Mouse (Mus musculus): Measurements from ENCODE around the gene Syt5.
A peak's percentile ranks its signal among the peaks of the same experiment; 100 is the strongest.
"Not testable (repeated sequence)": the region's sequence is repeated elsewhere in the genome, so short reads cannot be mapped to it uniquely, and the experiment has no call there.

Syt5 gene

DNA sequence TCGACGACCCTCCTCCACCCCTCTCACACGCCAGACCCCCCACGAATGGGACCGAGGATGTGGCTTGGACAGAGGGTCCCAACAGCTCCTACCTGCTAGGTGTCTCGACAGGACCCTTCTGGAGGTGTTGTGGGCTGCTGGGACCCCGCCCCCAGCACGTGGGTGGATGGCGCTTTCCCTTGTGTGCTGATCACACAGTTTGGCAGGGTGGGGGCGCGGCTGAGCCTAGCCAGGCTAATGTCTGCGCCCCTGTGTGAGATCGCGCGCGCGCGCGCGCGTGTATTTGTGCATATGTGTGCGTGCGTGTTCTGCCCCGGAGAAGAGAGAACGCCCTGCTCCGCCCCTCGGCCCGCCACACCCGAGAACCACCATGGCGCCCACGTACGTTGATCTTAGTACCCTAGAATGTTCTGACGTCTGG, at the start of gene Syt5:
Gene Syt5, minus strand, starts transcription at position 321 of the 421 bp plus-strand sequence.
- no peak for DNase-seq (ENCODE audit: low read depth)

DNA sequence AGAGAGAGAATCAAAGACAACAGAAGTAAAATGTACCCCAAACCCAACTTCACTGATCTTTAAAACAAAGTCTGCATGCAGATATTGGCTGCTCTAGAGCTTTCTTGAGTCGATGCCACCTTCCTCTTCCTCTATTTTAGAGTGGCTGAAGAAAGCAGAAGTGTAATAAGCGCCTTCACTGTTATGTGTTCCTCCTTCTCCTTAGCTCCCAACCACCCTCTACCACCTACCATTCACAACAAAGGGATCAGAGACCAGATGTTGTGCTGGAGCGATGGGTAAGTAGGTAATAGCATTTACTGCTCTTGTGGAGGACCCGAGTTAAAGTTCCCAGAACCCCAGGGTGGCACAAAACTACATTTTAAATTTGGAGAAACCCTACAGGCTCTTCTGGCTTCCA, 49.7 kb upstream of the Syt5 start:
- DNase-seq (ENCODE audit: low read depth): not testable (repeated sequence)

DNA sequence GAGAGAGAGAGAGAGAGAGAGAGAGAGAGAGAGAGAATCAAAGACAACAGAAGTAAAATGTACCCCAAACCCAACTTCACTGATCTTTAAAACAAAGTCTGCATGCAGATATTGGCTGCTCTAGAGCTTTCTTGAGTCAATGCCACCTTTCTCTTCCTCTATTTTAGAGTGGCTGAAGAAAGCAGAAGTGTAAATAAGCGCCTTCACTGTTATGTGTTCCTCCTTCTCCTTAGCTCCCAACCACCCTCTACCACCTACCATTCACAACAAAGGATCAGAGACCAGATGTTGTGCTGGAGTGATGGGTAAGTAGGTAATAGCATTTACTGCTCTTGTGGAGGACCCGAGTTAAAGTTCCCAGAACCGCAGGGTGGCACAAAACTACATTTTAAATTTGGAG, 34.1 kb upstream of the Syt5 start:
- DNase-seq (ENCODE audit: low read depth): not testable (repeated sequence)

DNA sequence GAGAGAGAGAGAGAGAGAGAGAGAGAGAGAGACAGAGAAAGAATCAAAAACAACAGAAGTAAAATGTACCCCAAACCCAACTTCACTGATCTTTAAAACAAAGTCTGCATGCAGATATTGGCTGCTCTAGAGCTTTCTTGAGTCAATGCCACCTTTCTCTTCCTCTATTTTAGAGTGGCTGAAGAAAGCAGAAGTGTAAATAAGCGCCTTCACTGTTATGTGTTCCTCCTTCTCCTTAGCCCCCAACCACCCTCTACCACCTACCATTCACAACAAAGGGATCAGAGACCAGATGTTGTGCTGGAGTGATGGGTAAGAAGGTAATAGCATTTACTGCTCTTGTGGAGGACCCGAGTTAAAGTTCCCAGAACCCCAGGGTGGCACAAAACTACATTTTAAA, 25.0 kb upstream of the Syt5 start:
- DNase-seq (ENCODE audit: low read depth): not testable (repeated sequence)

DNA sequence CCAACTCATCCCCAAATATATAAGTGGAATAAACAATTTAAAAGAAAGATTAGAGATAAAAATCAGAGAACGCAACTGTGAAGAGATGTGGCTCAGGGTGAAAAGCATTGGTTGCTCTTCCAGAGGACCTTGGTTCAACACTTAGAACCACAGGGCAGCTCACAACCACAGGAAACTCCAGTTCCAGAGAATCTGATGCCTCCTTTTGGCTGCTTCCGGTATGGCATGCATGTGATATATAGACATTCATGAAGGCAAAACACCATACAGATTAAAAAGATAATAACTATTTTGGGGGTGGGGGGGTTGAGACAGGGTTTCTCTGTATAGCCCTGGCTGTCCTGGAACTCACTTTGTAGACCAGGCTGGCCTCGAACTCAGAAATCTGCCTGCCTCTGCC, 15.3 kb upstream of the Syt5 start:
- DNase-seq (ENCODE audit: low read depth): peak; percentile 28

DNA sequence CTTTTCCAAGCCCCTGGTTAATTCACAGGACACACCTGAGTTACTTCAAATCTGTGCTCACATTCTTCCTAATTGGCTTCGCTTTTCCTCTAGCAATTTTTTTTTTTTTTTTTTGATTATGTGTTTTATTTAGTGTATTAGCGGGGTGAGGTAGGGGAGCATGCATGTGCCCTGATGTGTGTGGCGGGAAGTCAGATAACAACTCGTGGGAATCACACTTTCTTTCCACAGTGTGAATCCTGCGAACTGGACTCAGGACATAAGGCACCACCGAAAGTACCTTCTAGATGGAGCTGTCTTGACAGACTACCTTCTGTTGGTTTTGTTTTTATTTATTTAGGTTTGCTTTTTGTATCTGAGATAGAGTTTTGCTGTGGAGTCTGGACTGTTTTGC, 9.8 kb upstream of the Syt5 start:
- no peak for DNase-seq (ENCODE audit: low read depth)

DNA sequence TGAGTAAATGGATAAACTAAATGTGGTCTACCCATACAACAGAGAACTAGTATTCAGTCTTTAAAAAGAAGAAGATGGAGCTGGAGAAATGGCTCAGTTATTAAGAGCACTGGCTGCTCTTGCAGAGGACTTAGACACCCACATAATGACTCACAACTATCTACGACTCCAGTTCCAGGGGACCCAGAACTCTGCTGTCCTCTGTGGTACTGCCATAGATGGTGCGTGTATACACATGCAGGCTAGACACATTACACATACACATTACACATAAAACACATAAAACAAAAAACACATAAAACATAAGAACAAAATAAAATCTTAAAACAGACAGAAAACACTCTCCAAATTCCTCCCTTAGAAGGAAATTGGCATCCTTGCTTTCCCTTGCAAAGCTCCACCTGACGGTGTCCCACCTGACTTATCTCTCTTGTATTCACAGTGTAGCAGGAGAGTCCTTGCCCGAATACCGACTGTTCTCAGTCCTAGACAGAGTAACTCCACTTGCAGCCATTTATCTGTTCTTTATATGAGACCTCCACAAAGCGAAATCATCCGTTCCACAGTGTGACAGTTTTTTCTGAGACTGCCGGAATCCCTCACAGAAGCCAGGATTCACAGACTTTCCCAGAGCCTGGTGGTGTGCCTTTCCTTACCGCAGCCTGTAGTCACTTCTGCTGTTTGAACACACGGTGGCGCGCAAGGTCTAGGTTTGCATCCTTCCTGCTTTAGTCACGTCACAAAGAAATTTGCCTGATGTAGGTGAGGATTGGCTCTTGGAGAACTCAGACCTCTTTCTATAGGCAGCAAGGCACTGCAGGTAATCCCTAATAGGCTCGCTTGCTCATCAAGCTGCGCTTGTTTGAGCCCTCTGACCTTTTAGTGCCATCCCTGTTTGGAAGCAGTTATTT, 9.2 kb upstream of the Syt5 start:
- peak; percentile 90 for DNase-seq (ENCODE audit: low read depth)

DNA sequence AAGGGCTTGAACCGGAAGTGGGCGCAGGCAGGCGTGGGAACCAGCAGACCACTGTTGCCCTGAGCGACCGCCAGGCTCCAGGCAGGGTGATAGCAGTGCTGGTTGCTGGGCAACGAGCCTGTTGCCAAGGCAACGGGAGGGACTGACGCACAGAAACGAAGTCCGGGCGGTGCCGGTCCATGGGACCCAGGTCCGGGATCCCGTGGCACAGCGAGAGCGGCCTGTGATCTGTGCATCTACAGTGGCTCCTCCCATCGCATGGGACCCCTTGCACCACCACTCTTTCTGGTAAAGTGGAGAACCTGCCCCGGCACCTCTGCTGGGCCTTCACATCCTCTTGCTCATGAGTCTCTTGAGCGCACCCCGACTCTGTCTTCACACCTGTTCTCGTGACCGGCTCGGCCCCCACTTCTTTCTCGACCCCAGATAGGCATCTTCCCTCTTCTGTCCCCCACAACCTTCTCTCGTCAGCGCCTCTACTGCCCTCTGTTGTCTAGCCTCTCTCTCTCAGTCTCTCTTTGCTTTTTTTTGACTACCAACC, 680 bp downstream of the Syt5 start:
- no peak for DNase-seq (ENCODE audit: low read depth)

DNA sequence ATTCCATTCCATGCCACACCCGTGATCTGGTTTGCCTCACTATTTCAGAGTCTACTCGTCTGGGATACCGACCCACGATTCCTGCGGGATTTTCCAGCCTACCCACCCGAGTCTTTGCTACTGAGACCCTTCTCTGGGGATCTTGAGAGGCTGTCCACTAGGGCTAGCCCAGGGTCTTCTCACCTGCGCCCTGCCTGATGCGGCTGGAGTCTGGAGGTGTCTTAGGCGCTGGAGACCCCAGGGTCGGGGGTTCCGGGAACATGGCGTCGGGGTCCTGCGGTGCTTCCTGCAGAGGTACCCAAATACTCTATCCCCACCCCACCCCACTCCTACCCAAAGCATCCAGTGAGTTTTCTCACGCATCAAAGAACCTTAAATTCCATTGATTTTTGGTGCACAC, 1.3 kb downstream of the Syt5 start:
- no peak for DNase-seq (ENCODE audit: low read depth)

DNA sequence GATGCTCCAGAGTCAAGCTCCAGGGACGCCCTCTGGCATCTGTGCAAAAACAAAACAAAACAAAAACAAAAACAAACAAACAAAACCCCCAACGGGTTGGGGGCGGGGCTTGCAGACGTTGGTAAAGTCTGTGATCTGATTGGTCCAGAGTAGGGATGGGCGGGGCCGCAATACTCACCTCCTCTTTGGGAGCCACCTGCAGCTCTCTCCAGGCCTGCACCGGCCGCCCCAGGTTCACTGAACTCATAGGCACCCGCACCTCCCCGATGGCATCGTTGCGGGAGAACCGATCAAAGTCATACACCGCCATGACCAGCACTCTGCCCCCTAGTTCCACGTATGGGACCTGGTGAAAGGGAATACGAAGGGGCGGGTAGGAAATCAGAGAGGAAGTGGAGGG, 5.3 kb downstream of the Syt5 start:
- no peak for DNase-seq (ENCODE audit: low read depth)

DNA sequence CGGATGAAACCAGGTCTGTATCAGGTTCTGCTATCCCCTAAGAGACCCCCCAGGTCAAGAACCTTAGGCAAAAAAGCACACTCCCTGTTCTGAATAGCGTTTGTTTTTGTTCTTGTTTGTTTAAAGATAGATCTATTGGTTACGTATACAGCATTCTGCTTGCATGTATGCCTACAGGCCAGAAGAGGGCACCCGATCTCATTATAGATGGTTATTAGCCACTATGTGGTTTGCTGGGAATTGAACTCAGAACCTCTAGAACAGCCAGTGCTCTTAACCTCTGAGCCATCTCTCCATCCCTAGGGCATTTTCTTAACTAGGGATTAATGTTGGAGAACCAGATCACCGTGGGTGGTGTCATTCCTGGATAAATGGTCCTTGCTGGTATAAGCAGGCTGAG, 6.0 kb downstream of the Syt5 start:
- DNase-seq (ENCODE audit: low read depth): peak; percentile 33

DNA sequence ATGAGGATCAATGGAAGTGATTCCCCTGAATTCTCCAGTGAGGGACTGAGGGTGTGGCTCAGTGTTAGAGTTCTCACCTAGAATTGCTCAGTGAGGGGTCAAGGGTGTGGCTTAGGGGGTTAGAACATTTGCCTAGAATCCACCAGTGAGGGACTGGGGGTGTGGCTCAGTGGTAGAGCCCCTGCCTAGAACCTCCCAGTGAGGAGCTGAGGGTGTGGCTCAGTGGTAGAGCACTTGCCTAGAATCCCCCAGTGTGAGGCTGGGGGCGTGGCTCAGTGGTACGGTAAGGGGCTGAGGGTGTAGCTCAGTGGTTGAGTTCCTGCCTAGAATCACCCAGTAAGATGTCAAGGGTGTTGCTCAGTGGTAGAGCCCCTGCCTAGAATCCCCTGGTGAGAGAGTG, 8.3 kb downstream of the Syt5 start:
- no peak for DNase-seq (ENCODE audit: low read depth)

DNA sequence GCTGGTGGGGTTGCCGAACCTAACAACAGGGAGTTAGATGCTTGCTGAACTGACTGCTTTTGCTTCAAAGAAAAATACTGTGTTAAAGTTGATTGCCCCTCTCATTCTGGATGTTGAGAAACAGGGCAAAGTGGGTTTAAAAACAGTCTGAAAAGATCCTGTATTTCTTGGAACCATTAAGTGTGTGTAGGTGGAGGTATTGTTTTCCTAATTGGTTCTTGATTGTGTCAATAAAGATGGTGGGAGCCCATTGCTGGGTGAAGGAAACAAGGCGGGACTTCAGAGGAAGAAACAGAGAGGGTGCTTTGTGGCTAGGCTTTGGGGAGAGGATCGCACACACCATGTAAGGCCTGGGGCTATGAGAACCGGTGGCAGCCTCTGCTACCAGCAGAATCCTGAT, 10.2 kb downstream of the Syt5 start:
- no peak for DNase-seq (ENCODE audit: low read depth)

DNA sequence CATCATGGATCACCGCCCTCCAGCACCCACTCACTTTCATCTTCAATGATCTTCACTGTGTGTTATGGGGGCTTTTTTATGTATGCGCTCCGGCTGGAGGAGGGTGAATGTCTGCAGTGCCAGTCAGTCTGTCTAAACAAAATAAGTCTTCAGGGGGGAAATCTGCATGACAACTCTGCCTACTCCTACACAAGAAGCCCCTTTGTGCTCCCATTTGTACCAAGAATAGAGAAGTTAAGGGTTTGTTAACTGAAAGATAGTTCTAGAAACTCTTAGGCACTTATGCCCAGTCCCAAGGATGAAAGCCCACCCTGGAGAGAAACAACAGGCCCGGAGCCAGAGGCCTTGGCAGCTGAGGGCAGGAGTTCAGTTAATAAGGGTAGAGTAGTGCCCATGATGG, 11.0 kb downstream of the Syt5 start:
- no peak for DNase-seq (ENCODE audit: low read depth)

DNA sequence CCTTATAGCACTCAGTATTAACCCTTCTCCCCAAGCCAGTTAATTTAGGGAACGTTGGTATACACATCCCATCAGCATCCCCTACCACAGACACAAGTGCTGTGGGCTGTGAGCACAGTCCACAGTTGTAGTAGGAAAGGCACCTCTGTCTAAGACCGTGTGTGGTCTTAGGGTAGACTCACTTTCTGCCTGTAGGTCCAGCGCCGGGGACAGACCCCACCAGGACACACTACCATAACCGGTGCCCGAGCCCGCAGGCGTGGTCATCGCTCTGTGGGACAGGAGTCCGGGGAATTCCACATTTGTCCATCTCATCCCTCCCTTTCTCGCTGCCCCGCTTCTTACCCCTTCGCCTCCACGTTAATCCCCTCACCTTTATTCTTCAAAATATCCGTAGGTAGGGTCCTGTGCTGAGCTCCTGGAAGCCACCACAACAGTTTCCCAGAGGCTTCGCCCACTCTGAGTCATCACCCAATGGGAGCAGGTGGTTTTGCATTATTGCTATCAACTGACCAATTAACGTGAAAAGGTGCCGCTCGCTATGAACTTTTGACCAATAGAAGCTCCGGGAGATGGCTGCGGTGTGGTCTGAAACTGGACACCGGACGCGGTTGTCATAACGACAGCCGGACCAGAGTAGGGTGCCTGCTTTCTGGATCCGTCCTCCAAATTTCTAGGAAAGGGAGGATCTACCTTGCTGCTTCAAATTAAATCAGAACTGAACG, 15.2 kb downstream of the Syt5 start, which contains the start of gene Dnaaf3:
Gene Dnaaf3, minus strand, starts transcription at position 449 of the 725 bp plus-strand sequence.
- peak; percentile 91 for DNase-seq (ENCODE audit: low read depth)

DNA sequence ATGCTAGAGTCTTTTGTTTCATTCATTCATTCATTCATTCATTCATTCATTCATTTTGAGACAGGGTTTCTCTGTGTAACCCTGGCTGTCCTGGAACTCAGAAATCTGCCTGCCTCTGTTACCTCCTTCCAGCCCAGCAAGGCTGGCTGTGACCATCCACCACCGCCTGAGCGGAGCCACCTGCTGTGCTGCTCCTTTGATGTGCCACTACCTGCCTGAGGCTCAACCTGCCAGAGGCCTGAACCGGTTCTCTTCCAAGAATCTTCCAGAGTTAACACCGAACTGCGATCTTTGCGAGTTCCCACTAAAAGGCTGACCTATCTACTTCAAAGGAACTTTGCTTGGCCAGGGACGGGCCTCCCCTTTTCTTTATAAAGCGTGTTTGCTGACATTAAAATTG, 17.2 kb downstream of the Syt5 start:
- not testable (repeated sequence) for DNase-seq (ENCODE audit: low read depth)

DNA sequence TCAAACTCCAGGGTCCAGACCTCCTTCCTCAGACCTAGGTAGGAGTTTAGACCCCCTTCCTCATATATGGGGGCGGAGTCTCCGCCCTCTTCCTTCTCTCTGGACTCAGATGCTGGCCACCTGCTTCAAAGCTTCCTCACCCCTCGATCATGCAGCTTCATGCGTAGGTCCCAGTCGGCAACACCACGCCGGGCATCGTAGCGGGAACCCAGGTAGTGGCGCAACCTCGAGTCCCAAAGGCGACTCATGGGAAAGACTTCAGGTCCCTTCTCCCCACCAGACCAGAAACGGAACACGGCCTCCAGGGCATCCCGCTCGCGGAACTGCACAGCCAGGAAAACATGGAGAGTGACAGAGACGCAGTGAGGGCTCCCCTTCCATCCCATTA, 20.0 kb downstream of the Syt5 start:
- peak; percentile 70 for DNase-seq (ENCODE audit: low read depth)

DNA sequence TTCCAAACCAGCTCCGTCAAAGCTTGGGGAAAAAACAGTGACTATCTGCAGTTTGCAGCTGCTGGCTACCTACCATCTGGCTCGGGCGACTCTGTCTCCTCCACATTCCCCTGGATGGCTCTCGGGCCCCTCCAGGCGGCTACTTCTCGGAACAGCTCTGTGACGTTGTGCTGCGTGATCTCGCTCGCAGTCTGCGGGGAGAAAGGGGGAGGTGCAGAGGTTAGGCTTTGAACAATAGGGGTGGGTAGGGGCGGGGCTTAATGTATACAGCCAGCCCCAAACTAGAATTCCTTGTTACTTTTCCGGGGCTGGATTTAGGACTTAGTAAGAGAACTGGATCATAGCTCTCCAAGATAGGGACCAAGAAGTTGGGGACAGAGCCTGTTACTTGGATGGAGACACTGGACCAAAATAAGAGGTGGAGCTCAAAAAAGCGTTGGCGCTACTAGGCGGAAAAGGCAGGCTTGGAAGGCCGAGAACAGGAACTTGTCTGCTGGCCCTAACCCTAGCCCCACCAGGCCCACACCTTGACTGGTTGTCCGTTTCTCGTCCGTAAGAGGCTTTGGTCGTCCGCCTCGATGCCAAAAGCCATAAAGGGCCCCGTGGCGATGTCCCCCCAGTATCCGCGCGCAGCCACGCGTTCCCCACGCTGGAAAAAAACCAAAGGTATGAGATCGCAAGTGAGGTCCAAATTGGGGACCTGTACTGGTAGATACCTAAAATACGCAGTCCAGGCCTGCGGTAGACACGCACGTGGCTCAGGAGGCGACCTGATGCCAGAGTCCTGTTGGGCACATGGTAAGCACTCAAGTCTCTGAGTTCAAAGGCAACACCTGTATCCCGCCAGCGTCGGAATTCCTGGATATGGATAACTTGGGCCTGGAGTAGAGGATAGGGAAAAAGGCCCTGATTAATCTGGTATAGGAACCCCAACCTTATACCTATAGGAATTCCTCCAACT, 20.7 kb downstream of the Syt5 start:
- peak; percentile 98 for DNase-seq (ENCODE audit: low read depth)

DNA sequence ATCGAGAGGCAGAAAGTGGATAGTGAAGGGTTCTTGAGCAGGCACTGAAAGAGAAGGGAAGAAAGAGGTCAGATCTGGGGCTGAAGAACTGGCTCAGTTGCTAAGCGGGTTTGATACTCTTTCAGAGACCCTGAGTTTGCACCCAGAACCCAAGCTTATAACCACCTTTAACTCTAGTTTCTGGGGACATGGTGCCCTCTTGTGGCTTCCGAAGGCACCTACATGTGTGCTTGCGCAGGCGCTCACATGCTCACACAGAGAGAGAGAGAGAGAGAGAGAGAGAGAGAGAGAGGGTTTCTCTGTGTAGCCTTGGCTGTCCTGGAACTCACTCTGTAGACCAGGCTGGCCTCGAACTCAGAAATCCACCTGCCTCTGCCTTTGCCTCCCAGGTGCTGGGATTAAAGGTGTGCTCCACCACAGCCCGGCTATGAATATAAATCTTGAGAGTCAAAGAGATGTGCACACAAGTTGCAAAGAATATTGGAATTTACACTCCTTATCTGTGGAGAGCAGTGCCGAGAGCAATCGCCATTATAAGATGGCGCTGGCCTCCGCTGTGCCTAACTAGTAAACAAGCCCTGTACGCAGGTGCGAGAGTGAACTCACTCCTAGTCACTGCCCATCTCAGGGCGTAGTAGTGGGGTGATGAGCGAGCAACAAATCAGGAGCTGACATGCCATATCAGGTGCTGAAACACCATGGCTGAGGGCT, 23.0 kb downstream of the Syt5 start, which contains the start of gene Tnni3:
Gene Tnni3, minus strand, starts transcription at position 18 of the 711 bp plus-strand sequence.
- peak; percentile 80 for DNase-seq (ENCODE audit: low read depth)

DNA sequence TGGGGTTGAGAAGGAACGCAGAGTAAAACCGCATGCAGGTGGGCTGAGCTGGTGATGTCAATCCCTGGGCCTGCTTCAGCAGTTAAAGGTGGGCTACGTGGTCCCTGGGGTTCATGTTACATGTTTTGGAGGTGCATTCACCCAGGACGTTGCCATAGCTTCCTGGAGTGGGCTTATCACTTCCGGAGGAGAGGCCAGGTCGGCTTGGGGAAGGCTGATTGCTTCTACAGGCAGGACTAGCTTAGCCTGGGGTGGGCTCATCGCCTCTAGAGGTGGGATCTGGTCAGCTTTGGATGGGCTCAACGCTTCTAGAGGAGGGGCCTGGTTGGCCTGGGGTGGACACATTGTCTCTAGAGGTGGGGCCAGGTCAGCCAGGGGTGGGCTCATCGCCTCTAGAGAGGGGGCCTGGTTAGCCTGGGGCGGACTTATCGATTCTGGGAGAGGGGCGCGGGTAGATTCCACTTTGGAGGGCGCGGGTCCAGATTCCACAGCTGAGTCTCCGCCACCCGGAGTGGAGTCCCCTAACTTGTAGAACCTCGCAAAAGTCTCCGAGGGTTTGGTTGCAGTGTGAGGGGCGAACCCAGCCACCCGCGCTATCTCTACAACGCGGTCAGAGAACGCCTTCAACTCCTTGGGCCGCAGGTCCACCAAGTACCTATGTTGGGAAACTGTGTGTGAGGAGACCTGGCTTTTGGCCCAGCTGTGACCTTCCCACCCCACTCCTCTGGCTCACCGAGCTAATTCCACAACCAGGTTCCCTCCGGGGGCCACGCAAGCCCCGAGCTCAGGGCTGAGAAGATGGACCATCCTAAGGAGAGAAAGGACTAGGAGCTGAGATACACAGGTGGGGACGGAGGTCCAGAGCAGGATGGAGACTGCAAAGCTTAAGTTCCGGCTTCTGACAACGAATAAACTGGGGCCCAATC, 23.9 kb downstream of the Syt5 start:
- DNase-seq (ENCODE audit: low read depth): no peak
